Mouse (Mus musculus): ENCODE data around the gene Pitpnb.

The Pitpnb gene

GRCm38 (mm10) chr5:111399271-111399670, 68.7 kb downstream of the Pitpnb start:
- no peak for DNase-seq

- no peak for DNase-seq
Measured at GRCm38 (mm10) chr5:111401879-111402650, 71.5 kb downstream of the Pitpnb start.

- DNase-seq, result no peak
Measured at GRCm38 (mm10) chr5:111402651-111402996, 72.1 kb downstream of the Pitpnb start.

- no peak for DNase-seq
Measured at GRCm38 (mm10) chr5:111404721-111405120, 74.2 kb downstream of the Pitpnb start.

- no peak for DNase-seq
Measured at GRCm38 (mm10) chr5:111408470-111409105, 78.0 kb downstream of the Pitpnb start.

- no peak for DNase-seq
Measured at GRCm38 (mm10) chr5:111409412-111410044, 79.0 kb downstream of the Pitpnb start.

GRCm38 (mm10) chr5:111410665-111411064, 80.1 kb downstream of the Pitpnb start:
- DNase-seq, result no peak

GRCm38 (mm10) chr5:111414192-111414591, 83.6 kb downstream of the Pitpnb start:
- peak; percentile 81 for DNase-seq

GRCm38 (mm10) chr5:111414770-111415249, 84.2 kb downstream of the Pitpnb start:
- DNase-seq, result no peak

- DNase-seq, result no peak
Measured at GRCm38 (mm10) chr5:111415575-111415974, 85.0 kb downstream of the Pitpnb start.

DNA sequence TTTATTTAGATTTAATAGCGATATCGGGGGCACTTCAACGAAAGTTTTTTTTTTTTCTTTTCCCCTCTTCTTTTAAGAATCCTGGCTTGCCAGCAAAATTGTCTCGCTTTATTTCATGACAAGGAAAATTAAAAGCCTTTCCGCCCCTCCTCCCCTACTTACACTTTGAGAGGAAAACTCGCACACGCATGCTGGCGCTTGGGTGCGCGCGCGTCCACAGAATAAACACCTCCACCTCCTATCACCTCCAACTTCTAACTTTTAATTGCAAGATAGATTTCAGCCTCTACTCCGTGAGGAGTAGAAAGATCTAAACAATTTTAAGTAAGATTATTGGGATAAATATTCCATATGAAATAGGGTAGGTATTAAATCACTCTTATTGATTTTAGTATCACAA, 85.5 kb downstream of the Pitpnb start:
- DNase-seq, result no peak

GRCm38 (mm10) chr5:111416591-111417374, 86.2 kb downstream of the Pitpnb start, which contains the start of gene Mn1:
Gene Mn1 (plus strand): TSS chr5:111417362.
- DNase-seq, result peak; percentile 93

- DNase-seq, result peak; percentile 44
Measured at GRCm38 (mm10) chr5:111417378-111418131, 87.0 kb downstream of the Pitpnb start.

DNA sequence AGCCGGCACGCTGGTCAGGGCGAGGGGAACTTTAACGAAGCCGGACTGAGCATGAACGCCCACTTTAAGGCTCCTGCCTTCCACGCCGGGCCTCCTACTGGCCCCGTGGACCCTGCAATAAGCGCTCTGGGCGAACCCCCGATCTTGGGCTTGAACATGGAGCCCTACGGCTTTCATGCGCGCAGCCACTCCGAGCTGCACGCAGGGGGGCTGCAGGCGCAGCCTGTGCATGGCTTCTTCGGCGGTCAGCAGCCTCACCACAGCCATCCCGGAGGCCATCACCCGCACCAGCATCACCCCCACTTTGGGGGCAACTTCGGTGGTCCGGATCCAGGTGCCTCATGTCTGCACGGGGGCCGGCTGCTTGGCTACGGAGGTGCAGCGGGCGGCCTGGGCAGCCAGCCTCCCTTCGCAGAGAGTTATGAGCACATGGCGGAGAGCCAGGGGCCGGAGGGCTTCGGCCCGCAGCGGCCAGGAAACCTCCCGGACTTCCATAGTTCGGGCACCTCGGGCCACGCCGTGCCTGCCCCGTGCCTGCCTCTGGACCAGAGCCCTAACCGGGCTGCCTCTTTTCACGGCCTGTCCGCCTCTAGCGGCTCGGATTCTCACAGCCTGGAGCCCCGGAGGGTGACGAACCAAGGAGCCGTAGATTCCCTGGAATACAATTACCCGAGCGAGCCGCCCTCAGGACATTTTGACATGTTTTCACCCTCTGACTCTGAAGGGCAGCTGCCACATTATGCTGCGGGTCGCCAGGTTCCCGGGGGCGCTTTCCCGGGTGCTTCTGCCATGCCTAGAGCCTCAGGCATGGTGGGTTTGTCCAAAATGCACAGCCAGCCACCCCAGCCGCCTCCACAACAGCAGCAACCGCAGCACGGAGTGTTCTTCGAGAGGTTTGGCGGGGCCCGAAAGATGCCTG, 87.9 kb downstream of the Pitpnb start:
- DNase-seq, result peak; percentile 48

DNA sequence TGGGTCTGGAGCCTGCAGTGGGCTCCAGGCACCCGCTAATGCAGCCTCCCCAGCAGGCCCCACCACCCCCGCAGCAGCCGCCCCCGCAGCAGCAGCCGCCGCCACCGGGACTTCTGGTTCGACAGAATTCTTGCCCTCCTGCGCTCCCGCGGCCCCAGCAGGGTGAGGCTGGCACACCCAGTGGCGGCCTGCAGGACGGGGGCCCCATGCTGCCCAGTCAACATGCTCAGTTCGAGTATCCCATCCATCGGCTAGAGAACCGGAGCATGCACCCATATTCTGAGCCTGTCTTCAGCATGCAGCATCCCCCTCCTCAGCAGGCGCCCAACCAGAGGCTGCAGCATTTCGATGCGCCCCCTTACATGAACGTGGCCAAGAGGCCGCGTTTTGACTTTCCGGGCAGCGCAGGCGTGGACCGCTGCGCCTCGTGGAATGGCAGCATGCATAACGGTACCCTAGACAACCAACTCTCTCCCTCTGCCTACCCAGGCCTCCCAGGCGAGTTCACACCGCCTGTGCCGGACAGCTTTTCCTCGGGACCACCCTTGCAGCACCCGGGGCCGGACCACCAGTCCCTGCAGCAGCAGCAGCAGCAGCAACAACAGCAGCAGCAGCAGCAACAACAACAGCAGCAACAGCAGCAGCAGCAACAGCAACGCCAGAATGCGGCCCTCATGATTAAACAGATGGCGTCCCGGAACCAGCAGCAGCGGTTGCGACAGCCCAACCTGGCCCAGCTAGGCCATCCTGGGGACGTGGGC, 88.7 kb downstream of the Pitpnb start:
- DNase-seq, result no peak

- no peak for DNase-seq
Measured at GRCm38 (mm10) chr5:111420011-111420691, 89.6 kb downstream of the Pitpnb start.

GRCm38 (mm10) chr5:111420896-111421295, 90.3 kb downstream of the Pitpnb start:
- DNase-seq, result no peak

DNA sequence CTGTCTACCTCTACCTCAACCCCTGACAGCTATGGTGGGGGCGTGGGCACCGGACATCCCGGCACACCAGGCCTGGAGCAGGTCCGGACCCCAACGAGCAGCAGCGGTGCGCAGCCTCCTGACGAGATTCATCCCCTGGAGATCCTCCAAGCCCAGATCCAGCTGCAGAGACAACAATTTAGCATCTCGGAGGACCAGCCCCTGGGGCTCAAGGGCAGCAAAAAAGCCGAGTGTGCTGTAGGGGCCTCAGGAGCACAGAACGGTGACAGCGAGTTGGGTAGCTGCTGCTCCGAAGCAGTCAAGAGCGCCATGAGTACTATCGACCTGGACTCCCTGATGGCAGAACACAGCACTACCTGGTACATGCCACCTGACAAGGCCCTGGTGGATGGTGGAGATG, 90.9 kb downstream of the Pitpnb start:
- DNase-seq, result no peak

GRCm38 (mm10) chr5:111422058-111422800, 91.7 kb downstream of the Pitpnb start:
- DNase-seq, result no peak

Data from kidney, postnatal 14 days (tissue).